Mouse (Mus musculus) hindbrain, postnatal 0 days (tissue): Measurements from ENCODE around the gene Tmem204. TPM values are rescaled to one million over a fixed set of nuclear protein-coding genes. Genes with fewer than 3 reads are reported as not detected.
A peak's percentile ranks its signal among the peaks of the same experiment; 100 is the strongest.
"Not testable (repeated sequence)": the region's sequence is repeated elsewhere in the genome, so short reads cannot be mapped to it uniquely, and the experiment has no call there.

Experiments
- ATAC-seq: fragments of 200-750 bp; cut with Nextera tagmentation; 2 replicates; pipeline ENCODE4 v1.8.0; 2017; ENCODE audit warnings: mild to moderate bottlenecking, moderate TSS enrichment, moderate library complexity
- DNase-seq: peaks from one replicate; pipeline ENCODE4 v3.0.0-alpha.2; 2015; ENCODE audit warnings: low spot score
- H3K27ac ChIP-seq: fragments of 300-500 bp; sonication (generic); 2 replicates; pipeline ENCODE4 v1.5.1; 2014; ENCODE audit warnings: mild to moderate bottlenecking
- H3K27me3 ChIP-seq: fragments of 300-500 bp; sonication (generic); 2 replicates; pipeline ENCODE4 v1.6.1; 2014; ENCODE audit warnings: low read length, mixed read lengths; ENCODE audit not compliant: insufficient read depth
- H3K36me3 ChIP-seq: fragments of 300-500 bp; sonication (generic); 2 replicates; pipeline ENCODE4 v1.6.1; 2014; ENCODE audit warnings: low read length, mixed read lengths; ENCODE audit not compliant: insufficient read depth
- H3K4me1 ChIP-seq: fragments of 300-500 bp; sonication (generic); 2 replicates; pipeline ENCODE4 v1.6.1; 2014; ENCODE audit warnings: antibody characterized with exemption, low read length, mixed read lengths; ENCODE audit not compliant: insufficient read depth
- H3K4me2 ChIP-seq: fragments of 300-500 bp; sonication (generic); 2 replicates; pipeline ENCODE4 v1.6.1; 2014; ENCODE audit warnings: low read depth, mild to moderate bottlenecking, low read length, moderate library complexity, mixed read lengths
- H3K4me3 ChIP-seq: fragments of 300-500 bp; sonication (generic); 2 replicates; pipeline ENCODE4 v1.5.1; 2014; ENCODE audit warnings: low read length
- H3K9ac ChIP-seq: fragments of 300-500 bp; sonication (generic); replicated peaks from 2 replicates; pipeline ENCODE4 v1.6.1; 2014; ENCODE audit warnings: mild to moderate bottlenecking, low read length, moderate library complexity, mixed read lengths
- H3K9me3 ChIP-seq: fragments of 300-500 bp; sonication (generic); 2 replicates; pipeline ENCODE4 v1.6.1; 2016; ENCODE audit warnings: low read length, mixed read lengths
- CTCF ChIP-seq: IDR thresholded peaks from 2 replicates; pipeline ENCODE4 v1.5.1; 2016; ENCODE audit warnings: antibody characterized with exemption, control low read depth, low read depth
- WGBS: fragments of 180-500 bp; shearing (Covaris S2); extraction: QIAGEN DNeasy Blood & Tissue Kit; methylation state at CpG from one replicate; pipeline ENCODE4 v1.1.7; 2014; 5-methylcytosine and 5-hydroxymethylcytosine counted together
- polyA plus RNA-seq: library from polyadenylated mRNA; unstranded; fragments of >200 nt; fragmentation: Nextera tagmentation; extraction: Ambion mirVana; gene quantifications from 2 replicates; pipeline ENCODE4 v1.2.1, GENCODE M21; 2015
- total RNA-seq: library from RNA; depleted of rRNA; stranded (reverse); fragments of >200 nt; gene quantifications from 2 replicates; pipeline ENCODE4 v1.2.3, GENCODE M21; 2014; rRNA removed

Gene Tmem204
- total RNA-seq (15.4 and 21.5 TPM in 2 replicates), polyA plus RNA-seq (11.5 and 11.7 TPM in 2 replicates)

DNA sequence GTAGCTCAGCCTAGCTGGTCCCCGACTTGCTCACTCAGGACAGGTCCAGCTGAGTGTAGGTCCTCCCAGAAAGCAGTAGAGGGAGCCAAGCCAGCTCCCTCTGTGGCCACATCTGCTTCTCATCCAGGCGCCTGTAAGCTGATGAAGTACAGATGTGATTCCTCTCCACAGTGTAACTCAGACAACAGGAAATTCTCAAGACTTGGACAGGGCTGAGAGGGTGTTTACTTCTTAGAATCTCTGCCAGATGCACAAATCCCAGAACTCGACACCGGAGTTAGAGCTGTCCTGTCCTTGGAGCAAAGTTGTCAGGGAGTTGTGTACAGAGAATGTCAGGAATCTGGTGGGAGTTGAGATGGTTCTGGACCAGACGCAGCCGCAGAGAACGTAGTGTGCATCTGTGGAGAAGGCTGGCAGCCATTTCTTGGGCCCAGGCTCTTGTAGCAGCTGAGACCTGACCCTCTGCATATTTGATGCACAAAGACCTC is at the start of gene Tmem204:
Gene Tmem204, minus strand, starts transcription at position 148 of the 488 bp plus-strand sequence.
- Histone ChIP-seq H3K4me1 (peaks cover 2% of the 10 kb centered on the region; the same call in 1 of the 2 replicates), H3K27ac (0 out of 2 replicates have a peak within 1 kb of the TSS, but pooled peaks have one; percentile 38), H3K9me3 (no peaks in the 10 kb centered on the region), H3K27me3 (no peaks in the 10 kb centered on the region), H3K4me3 (no peak within 1 kb of the TSS), H3K4me2 (no peak within 1 kb of the TSS), H3K36me3 (peaks cover 7% of the 10 kb centered on the region; the same call in 1 of the 2 replicates), H3K9ac (no peak within 1 kb of the TSS)
- TF ChIP-seq CTCF: peak; percentile 42
- ATAC-seq (peak; percentile 48; the same call in 1 of the 2 replicates), DNase-seq (peak; percentile 43)
- WGBS: 65% methylated on average over 7 of the region's 7 CpGs

DNA sequence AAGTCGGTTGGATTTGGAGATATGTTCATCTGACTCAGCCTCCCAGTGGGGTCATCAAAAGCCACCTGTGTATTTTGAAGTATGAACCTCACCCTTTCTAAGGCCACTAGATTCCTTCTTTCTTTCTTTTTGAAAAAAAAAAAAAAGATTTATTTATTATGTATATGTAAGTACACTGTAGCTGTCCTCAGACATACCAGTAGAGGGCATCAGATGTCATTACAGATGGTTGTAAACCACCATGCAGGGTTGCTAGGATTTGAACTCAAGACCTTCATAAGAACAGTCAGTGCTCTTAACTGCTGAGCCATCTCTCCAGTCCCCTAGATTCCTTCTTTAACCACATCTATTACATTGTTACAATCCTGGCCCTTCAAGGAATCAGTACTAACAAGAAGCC is 46.7 kb upstream of the Tmem204 start:
- DNase-seq (no peak), ATAC-seq (no peak)
- no peak for TF ChIP-seq CTCF
- H3K9ac ChIP-seq: no peak overlapping the region
- H3K36me3 ChIP-seq: no peaks in the 10 kb centered on the region
- H3K27ac ChIP-seq: no peak overlapping the region
- no peaks in the 10 kb centered on the region for H3K9me3 ChIP-seq
- 93% methylated on average over 1 of the region's 1 CpGs for WGBS
- H3K27me3 ChIP-seq: no peaks in the 10 kb centered on the region; the same call in 1 of the 2 replicates
- H3K4me2 ChIP-seq: no peak overlapping the region
- H3K4me1 ChIP-seq: peaks cover 8% of the 10 kb centered on the region
- no peak overlapping the region for H3K4me3 ChIP-seq

DNA sequence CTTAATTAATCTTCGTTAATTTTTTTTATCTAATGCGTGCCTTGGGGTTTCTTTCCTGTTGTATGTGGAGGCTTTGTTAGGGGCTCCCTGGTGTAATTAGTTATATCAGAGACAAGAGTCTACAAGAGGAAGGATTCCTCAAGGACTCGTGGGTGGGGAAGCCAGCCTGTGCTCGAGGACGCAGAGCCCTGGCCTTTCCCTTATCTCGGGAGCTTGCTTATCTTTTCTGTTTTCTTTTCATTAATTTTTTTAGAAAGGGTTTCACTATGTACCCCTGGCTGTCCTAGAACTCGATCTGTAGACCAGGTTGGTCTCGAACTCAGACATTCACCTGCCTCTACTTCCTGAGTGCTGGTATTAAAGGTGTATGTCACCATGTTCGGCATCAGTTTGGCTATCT is 44.3 kb upstream of the Tmem204 start:
- H3K9ac ChIP-seq: no peak overlapping the region
- H3K27ac ChIP-seq: no peak overlapping the region
- DNase-seq: no peak
- H3K4me2 ChIP-seq: no peak overlapping the region
- no peaks in the 10 kb centered on the region; the same call in 1 of the 2 replicates for H3K27me3 ChIP-seq
- WGBS: 78% methylated on average over 9 of the region's 9 CpGs
- H3K4me3 ChIP-seq: no peak overlapping the region
- H3K4me1 ChIP-seq: no peaks in the 10 kb centered on the region
- no peaks in the 10 kb centered on the region for H3K36me3 ChIP-seq
- no peak for TF ChIP-seq CTCF
- ATAC-seq: no peak
- H3K9me3 ChIP-seq: no peaks in the 10 kb centered on the region

DNA sequence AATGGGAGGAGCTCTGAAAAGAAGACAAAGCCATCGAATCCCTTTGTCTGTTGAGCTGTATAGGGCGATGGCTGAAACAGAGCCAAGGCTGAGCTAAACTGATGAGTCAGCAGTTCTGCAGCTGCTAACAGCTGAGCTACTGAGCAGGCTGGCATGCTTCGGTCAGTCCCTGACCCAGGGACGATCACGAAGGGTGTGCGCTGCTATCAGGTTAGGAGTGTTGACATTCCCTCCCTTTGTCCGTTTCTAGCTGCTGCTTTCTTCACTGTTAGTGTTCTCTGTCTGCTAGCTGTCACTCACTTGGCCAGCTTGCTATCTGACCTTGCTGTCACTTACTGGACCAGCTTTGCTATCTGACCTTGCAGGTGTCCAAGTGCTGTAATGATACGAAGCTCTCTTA is 43.7 kb upstream of the Tmem204 start:
- Histone ChIP-seq H3K36me3 (no peaks in the 10 kb centered on the region), H3K9me3 (no peaks in the 10 kb centered on the region), H3K9ac (no peak overlapping the region), H3K4me3 (no peak overlapping the region), H3K27ac (no peak overlapping the region), H3K4me1 (no peaks in the 10 kb centered on the region), H3K27me3 (no peaks in the 10 kb centered on the region; the same call in 1 of the 2 replicates), H3K4me2 (no peak overlapping the region)
- ATAC-seq: no peak
- peak; percentile 7 for DNase-seq
- WGBS: 49% methylated on average over 8 of the region's 8 CpGs
- TF ChIP-seq CTCF: no peak

DNA sequence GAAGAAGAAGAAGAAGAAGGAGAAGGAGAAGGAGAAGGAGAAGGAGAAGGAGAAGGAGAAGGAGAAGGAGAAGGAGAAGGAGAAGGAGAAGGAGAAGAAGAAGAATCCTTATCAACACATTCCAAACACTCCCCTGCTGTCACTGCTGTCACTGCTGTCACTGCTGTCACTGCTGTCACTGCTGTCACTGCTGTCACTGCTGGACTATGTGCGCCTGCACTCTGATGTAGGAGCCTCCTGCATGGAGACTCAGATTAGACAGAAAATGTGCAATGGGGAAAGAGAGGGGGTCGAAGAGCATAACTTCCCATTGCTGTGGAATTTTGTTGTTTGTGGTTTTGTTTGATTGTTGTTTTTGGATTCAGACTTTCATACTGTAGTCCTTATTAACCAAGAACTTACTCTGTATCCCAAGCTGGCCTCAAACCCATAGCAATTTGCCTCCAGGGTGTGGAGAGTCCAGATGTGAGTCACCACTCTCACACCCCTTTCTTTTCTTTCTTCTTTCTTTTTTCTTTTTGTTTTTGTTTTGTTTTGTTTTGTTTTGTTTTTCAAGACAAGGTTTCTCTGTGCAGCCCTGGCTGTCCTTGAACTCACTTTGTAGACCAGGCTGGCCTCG is 42.2 kb upstream of the Tmem204 start:
- H3K9ac ChIP-seq, H3K27ac ChIP-seq, H3K4me2 ChIP-seq, H3K27me3 ChIP-seq, H3K4me1 ChIP-seq, DNase-seq, H3K9me3 ChIP-seq, ATAC-seq, H3K4me3 ChIP-seq, H3K36me3 ChIP-seq: not testable (repeated sequence)
- WGBS: 78% methylated on average over 3 of the region's 3 CpGs

DNA sequence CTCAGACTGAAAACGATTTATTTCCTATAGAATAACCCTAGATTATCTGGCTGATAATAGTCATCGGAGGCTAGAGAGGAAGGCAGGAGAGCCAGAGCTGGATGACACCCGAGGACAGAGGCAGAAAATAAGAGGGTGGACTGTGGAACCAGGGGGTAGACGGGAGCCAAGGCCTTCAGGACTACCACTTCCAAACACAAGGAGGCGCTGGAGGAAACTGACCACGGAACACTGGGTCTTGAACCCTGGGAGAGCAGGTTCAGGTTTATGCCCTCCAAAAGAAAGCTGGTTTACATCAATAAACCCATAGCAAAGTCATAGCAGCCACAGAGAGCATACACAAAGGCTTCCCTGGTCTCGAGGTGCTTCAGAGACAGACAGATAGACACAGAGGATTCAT is 40.6 kb upstream of the Tmem204 start:
- no peak overlapping the region for H3K9ac ChIP-seq
- no peak for DNase-seq
- no peak overlapping the region for H3K4me2 ChIP-seq
- no peaks in the 10 kb centered on the region for H3K9me3 ChIP-seq
- H3K4me3 ChIP-seq: no peak overlapping the region
- H3K27ac ChIP-seq: no peak overlapping the region
- 32% methylated on average over 7 of the region's 7 CpGs for WGBS
- no peaks in the 10 kb centered on the region for H3K4me1 ChIP-seq
- TF ChIP-seq CTCF: peak; percentile 35
- no peaks in the 10 kb centered on the region for H3K36me3 ChIP-seq
- H3K27me3 ChIP-seq: no peaks in the 10 kb centered on the region
- ATAC-seq: no peak

DNA sequence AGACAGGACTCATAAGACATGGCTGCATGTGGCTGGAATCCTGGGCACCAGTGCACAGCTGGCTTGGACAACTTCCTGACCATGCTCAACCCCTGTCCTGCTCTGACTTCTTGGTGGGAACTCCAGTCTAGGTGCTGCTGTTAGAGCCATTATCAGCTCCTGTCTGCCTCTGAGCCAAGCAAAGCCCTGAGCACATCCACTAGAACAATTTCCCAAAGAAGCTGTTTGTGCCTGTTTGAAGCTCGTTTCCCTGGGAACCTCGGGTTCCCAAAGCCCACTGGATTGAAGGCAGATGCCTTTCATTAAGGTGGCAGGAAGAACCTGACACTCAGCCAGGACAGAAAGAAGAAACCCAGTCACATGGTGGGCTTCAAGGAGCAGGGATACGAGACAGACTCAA is 37.0 kb upstream of the Tmem204 start, which contains the start of gene Ptx4:
Gene Ptx4, plus strand, starts transcription at position 355 of the 400 bp plus-strand sequence.
- DNase-seq: no peak
- Histone ChIP-seq H3K27me3 (no peaks in the 10 kb centered on the region), H3K9me3 (no peaks in the 10 kb centered on the region), H3K27ac (no peak within 1 kb of the TSS), H3K9ac (no peak within 1 kb of the TSS), H3K4me3 (no peak within 1 kb of the TSS), H3K4me2 (no peak within 1 kb of the TSS), H3K36me3 (no peaks in the 10 kb centered on the region), H3K4me1 (no peaks in the 10 kb centered on the region)
- no peak for ATAC-seq
- WGBS: 40% methylated on average over 3 of the region's 3 CpGs
- no peak for TF ChIP-seq CTCF
